Mouse (Mus musculus) MN1 (cell line): ENCODE measurements around the gene Prr5l.

Experiments used
- DNase-seq: peaks from one replicate; pipeline ENCODE4 v3.0.0-alpha.2; 2016; ENCODE audit warnings: low spot score

Prr5l gene

DNA sequence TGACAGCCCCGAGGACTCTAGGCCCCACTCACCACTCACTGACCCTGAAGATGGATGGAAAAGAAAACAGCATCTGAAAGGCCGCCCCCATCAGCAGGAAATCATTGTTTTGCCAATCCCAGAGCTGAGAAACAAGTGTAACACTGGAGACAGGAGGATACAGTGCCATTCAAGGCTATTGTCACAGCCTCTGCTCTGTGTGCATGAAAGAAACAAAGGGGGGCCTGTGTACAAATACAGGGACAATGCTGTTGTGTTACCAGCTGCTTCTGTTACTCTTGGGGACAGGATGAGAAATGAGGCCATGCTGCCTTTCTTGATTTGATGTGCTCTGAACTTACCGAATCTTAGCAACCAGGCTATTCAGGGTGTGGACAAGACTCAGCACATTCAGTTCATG lies at the start of gene Prr5l:
Prr5l (minus strand) TSS at position 30 of the 400 bp plus-strand sequence.
- no peak for DNase-seq

DNA sequence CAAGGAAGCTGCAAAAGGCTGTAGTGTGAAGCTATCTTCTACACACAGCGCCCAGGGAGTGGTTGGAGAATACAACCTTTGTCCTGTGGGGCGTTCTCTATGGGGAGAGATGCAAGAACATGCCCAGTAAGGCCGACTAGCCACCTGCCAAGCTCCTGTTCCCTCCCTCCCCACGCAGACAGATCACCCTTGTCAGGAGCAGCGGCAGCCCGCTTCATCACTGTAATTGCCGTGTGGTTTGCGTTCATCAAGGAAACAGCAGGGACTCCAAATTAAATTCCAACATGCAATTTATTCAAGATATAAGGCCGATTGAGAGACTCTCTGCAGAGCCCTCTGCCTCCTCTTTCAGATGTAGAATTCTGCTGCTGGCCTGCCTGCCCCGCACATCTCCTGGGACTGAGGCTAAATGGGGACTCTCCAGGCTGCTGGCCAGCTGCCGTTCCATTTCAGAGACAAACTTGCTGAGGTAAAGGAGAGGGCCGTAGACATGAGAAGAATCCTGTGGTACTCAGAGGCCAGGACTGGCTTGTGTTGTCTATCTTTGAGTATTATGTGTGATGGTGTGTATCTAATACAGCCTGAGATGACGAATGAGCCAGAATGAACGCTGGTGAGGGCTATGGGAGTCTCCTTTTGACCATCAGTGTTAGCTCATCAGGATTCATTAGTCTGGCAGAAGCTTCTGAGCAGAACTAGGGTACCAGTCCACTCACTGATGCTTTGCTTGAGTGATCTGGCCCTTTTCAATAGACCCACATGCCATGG lies 49.5 kb upstream of the Prr5l start:
- peak; percentile 60 for DNase-seq

DNA sequence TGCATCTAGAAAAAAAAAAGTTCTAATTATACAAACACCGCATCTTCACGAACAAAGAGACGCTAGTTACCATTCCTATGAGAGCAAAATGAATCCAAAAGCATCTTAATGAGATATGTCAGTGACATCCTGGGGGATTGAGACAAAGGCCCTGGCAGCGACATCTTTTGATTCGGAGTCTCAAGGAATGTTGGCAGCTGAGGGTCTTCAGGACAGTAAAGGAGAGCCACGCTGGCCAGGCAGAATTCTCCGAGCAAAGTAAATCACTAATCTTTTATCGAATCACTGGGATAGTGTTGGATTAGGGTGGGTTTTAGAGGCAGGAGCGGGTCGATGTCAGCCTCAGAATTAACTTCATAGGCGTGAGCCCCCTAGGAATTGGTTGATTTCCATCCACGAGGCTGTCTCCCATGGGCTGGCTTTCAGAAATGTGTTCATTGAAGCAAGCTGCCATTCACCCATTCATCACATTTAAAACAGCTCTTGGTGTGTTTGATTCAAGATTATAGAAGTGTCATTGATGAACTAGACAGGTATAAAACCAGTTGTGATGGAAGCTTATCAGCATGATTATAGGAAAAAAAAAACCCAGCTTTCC lies 42.9 kb upstream of the Prr5l start:
- no peak for DNase-seq

DNA sequence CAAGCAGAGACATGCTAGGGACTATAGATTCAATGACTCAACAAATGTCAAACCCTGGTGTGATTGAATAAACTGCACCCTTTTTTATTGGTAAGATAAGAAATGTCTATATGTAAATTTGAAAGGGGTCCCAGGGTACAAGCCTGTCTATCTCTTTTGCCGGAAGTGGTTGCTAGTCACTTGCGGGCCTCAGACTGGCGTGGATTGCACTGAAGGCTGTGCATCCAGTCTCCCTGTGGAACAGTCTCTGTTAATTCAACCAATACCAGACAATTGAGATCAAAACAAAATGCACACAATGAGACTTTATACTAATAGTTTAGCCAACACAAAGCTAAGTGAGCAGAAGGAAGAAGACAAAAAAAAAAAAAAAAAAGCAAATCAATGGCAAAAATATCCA lies 42.4 kb upstream of the Prr5l start:
- no peak for DNase-seq

DNA sequence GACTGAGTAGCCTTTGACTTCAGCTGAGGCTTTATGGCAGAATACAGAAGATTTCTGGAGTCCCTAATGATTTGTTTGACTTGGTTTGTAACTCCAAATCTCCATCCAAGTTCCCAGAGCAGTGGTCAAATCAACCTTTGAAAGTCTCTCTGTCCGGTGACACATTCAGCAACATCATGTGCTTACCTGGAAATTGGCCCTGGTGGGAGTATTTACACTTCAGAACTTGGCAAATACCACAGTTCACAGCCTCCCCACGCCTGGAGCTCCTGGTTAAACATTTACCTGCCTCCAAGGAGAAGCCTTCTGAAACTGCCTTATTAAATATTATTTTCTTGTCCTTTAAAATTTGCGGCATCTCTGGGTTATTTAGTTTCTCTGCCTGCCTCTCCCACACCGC lies 40.4 kb upstream of the Prr5l start:
- no peak for DNase-seq

DNA sequence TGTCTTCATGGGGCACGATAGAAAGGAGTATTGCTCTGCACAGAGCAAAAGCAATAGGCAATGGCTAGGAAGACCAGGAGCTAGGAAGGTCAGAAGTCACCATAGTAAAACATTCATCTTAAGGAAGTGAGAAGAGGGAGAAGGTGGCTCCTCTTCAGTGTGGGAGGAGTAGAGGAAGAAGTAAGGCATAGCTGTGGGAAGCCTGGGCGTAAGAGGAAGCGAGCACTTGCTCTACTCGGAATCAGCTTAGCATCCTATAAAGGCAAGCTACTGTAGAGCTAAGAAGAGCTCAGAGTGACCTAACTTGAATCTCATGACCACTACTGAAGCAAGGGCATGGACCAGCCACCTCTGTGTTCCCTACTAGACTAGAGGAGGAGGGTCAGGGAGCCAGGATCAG lies 39.5 kb upstream of the Prr5l start:
- no peak for DNase-seq

DNA sequence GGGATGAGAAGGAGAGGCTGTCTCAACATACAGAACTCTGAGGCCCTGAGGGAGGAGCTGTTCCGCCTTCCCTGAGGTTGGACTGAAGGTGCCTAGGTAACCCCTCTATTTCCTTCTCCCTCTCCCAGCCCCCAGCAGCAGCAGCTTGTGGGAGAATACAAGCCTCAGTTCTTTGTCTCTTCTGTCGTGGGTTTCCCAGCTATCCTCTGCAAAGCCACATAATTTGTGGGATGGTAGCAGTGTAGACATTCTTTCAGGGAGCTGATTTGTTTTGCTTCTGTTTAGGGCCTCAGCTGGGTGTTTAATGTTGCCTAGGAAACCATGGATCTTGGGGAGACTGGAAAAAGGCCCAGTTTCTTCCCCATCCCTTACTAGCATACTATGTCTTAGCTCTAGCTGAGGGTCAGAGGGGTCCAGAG lies 37.3 kb upstream of the Prr5l start:
- no peak for DNase-seq

DNA sequence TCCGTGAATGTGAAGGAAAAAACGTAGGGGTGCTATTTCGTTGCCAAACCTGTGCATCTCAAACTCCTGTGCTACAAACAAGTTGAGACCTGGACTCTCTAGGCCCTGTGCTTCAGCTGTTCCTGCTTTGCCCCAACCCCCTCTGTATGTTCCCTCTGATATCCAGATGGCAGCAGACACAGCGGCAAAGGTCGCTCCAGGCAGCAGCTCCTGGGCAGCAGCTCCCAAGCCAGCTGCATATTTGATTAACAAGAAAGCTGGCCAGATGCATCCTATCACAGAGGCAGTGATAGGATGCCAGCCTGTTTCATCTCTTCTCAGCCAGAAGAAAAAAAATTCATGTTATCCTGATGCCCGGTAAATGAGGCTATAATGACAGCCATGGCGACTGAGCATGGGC lies 35.7 kb upstream of the Prr5l start:
- DNase-seq, result peak; percentile 64

DNA sequence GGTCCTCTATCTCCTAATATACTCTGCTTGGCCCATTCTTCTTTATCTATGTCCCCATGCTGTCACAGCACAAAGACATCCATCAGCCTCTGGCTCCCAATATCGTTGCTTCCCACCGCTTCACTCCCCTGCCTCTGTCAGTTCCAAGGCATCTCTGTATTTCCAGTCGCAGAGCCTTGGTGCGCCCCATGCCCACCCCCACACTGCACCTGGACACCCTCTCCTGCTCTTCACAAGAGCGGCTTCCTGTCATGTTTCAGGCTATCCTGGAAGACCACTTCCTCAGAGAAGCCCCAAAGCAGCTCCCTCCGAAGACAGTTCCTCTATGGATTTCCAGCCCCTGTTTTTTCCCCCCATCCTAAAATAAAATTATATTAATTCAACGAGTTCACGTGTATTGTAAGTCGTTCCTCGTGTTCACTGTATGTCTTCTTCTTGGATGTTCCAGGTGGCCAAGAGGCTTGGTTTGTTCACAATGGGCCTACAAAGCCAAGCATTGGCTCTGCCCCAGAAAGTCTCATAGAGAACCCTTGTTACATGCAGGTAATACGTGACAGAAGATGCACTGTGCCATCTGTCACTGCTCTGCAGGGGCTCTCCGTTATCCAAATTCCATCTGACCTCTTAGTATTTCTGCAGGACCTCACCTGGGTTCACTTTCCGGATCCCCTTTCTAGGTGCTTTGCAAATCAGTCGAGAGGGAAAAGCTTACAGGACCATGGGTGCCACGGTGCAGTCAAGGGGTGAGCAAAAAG lies 26.7 kb upstream of the Prr5l start:
- DNase-seq, result no peak

DNA sequence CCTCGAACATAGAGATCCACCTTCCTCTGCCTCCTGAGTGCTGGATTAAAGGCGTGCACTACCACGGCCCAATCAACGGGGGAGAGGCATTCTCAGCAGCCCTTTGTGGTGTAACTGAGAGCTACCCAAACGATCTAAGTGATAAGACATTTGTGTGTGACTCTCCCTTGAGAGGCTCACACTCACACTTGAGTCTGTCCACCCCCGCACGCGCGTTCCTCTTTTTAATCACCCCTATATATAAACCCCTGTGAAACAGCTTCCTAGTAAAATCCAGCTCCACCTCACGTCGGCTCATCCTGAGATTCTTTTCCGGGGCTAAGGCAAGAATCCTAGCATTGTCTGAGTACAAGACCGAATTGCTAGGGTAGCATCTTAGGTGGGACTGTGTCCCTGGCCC lies 25.9 kb upstream of the Prr5l start:
- no peak for DNase-seq

DNA sequence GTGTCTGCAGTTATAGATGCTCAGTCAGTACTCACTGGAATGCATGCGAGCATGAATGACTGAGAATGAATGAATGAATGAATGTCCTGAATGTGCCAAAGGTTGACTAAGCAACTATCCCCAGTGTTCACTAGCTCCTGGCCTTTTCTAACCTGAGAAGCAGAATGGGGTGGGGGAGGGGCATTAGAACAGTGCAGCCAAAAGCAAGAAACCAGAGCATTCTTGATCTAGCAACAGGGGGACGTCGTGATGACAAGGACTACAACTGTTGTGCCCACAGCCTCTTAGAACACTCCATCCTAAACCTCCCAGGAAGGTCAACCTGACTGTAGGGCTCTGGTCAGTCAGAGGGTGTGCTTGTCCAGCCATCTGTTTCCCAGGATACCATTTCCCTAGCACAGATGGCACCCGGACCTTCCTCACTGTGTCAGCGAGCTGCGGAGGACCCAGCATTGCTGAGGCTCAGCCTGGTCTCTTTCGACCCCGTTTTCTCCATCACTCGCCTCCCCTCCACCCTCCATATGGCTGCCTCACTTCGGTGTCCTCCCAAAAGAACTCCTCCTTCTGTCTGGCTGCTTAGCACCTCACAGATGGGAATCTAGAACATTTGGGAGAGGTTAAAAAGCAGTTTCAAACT lies 24.7 kb upstream of the Prr5l start:
- no peak for DNase-seq

DNA sequence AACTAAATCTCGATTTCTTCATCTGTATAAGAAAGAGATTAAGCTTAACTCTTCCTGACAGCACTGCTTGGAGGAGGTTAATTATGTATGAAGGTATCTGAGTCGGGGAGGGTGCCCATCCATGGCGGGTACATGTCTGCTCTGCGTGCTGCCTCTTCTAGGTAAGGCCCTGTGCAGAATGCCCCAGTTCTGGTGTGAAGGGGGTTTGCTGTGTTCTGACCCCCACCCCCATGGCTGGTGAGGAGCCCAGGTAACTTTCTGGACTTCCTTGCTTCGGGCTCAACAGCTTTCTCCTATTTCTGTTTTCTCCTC lies 23.5 kb upstream of the Prr5l start:
- DNase-seq, result no peak

DNA sequence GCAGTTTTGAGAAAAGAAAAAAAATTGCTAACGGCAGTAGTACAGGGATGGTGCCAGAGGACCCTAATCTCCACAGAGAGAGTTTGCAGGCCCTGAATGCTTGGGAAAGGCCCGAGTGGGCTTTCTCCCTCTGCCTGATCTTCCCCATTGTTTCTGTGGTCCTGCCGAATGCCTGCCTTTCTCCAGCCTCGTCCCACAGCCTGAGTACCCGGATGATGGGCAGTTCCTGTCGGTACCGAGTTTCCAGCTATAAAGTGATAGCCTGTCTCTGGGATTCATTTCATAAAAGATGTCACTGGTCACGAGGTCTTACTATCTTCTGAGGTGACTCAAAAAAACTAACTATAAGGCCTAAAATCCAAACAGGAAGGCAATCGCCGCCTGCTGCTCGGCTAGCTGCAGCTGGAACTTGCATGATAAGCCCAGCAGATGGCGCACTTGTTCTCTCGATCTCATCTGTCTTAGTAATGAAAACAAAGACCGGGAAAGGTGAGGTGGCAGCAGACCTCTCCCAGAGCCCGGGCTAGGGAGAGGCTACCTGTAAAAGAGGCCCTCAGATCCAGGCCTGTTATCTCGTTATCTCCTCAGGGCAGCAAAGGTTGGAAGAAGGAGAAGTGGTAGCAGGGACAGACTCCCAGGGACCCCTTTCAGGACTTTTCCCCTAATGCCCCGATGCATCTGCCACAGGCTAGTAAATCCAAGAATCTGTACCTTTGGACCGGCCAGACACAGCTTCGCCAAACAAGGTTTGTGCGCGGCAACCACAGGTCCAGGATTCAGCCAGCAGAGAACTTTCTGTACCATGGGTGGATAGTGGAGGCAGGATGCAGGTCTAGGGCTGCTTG lies 22.9 kb upstream of the Prr5l start:
- DNase-seq, result peak; percentile 87

DNA sequence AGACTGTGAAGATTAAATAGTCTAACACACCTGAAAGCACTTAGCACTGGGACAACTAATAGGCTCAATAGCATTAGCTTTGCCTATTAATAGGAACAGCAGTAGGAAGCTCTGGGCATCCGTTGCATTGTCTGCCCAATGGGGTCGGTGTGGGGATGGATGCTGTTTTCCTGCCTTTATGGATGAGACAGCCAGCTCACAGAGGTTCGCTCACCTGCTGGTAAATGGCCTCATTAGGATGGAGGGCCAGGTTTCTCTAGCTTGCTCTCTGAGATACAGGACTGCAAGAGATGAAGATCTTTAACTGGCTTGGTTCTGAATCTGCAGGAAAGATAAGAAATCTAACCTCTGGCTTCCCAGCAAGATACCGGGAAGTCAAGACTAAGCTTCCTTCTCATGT lies 19.4 kb upstream of the Prr5l start:
- no peak for DNase-seq

DNA sequence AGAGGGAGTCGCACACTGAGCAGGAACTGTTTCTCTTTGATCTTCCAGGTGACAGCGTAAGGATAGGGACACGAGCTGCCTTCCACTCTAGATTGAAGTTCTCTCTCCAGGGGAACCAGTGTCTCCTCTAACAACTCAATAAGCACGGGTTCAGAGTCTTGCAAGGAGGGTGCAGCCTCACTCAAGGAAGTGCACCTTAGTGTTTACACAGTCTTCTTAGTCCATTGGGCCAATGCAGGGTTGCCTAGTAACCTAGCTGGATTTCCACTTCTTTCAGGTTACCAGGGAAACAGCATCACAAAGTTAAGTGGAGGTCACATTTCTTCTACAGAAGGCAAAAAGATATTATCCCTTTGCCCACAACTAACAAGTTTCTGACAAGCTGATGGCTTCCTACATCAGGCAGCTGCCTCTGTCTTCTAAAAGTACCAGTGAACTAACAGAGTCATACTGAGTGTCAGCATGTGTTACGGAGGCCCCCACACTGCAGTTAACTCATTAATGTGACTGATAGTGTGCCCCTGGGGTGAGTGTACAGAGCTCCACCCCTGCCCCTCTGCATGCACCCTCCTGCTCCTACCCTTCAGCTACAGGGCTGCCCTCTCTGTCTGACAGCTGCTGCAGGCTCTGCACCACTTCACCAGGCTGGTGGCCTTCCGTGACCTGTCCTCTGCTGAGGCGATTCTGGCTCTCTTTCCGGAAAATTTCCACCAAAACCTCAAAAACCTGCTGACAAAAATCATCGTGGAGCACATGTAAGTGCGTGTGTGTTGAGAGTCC lies 13.8 kb upstream of the Prr5l start:
- DNase-seq, result no peak

DNA sequence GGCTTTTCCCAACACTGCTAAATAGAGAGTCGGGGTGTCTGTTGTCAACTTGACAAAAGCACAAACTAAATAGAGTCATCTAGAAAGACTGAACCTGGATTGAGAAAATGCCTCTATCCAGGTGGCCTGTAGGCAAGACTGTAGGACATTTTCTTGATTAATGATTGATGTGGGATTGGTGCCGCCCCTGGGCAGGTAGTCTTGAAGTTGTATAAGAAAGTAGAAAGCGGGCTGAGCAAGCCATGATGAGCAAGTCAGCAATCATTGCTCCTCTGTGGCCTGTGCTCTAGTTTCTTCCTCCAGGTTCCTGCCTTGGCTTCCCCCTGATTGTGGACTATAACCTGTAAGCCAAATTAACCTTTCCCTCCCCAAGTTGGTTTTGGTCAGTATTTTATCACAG lies 11.3 kb upstream of the Prr5l start:
- DNase-seq, result no peak

DNA sequence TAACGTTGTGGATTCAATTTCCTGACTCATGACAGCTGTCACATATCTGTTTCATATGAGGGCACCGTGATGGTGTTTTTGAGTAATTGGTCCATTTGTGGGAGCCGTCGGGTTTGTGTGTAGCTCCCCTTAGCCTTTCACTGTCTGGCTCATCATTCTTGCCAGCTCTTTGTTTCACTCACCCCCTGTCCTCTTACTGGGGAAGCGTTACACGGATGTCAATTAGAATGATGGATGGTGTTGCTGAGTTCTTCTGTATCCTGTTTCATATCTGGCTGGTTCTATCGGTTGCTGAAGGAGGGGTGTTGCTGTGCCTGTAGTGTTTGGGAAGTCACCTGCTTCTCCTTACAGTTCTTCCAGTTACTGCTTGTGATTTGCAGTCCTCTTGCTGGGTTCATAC lies 8.3 kb upstream of the Prr5l start:
- DNase-seq, result peak; percentile 30

DNA sequence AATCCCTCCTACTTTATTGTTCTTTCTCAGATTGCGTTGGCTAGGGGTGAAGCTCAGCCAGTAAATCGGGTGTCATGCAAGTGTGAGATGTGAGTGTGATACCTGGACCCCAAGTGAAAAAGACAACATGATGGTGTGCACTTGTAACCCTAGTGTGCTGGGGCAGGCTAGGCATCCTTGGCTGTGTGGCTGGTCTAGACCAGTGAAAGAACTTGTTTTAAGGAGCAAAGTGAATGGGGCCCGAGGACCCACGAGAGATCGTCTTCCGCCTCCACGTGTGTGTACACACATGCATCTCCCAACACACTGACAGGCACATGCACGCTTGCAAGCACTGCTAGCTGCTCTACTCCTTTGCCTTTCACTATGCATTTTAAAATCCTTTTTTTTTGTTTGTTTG lies 6.1 kb upstream of the Prr5l start:
- no peak for DNase-seq

DNA sequence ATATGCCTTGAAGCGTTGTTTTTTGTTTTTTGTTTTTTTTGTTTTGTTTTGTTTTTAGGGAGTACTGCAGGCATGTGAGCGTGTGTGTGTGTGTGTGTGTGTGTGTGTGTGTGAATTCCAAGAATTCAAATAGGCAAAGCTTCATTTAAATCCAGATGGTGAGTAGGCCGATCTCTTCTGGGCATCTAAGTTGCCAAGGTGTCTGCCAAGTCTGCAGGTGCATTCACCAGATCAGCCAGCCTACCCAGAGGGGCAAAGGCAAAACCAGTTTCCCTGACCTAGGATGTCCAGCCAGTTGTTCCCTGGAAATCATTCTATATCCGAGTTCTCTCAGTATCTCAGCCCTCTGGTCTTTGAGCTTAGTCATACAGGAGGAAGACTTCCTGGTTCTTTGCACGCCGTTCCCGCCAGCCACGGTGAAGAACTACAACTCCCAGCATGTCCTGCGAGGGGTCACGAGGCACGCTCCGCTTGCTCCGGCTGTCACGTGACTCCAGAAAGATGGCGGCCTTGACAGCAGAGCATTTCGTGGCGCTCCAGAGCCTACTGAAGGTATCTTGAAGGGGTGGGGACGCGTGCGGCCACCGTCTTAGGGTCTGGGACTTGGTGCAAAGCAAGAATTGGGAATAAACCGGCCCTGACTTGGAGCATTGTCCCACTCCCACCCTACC lies 3.1 kb upstream of the Prr5l start, which contains the start of gene Commd9:
Commd9 (plus strand) TSS at position 480 of the 671 bp plus-strand sequence.
- peak; percentile 91 for DNase-seq

DNA sequence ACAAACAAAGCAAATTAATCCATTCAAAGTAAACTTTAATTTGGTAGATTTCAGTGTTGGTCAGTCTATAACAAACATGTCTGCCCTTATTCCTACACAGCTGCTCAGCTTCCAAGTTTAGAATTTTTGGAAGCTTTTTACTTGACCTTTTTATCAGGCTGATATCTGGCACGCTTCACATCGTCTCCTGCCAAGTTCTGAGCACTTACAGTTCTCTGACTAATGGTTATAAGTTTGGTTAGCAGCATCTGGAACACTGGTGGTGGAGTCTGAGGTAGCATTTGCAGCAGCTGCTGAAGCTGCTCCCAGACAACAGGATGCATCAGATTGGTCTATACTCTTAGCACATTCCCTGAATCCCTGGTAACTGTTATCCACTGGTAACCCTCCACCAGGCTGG lies 1.5 kb upstream of the Prr5l start:
- DNase-seq, result peak; percentile 54
